Mouse (Mus musculus): ENCODE data around the gene Tjap1.

GRCm38 (mm10) chr17:46265502-46265901 is 17.3 kb downstream of the Tjap1 start:
- TF ChIP-seq CTCF (IDR thresholded peaks at IDR 0.05 in 2 of 3, conservative IDR thresholded peaks at IDR 0.05 in 1 of 3; ENCODE audit: control insufficient read depth in 1 of 3, insufficient read depth in 1 of 3, low read depth in 2 of 3, low read length in 3 of 3, poor library complexity in 1 of 3, severe bottlenecking in 1 of 3) = no peak
- no peak for TF ChIP-seq CHD1 (IDR thresholded peaks at IDR 0.05; ENCODE audit: low read depth, low read length)
- no peak for TF ChIP-seq POLR2A (IDR thresholded peaks at IDR 0.05; ENCODE audit: control insufficient read depth in 1 of 2, insufficient read depth in 1 of 2, low read depth in 1 of 2, low read length in 2 of 2, poor library complexity in 1 of 2)
- no peak for TF ChIP-seq HCFC1 (IDR thresholded peaks at IDR 0.05; ENCODE audit: low read depth, low read length)
- TF ChIP-seq MAX (IDR thresholded peaks at IDR 0.05; ENCODE audit: low read length) = no peak
- TF ChIP-seq MAFK (IDR thresholded peaks at IDR 0.05; ENCODE audit: borderline replicate concordance, low read depth, low read length) = no peak
- no peak for TF ChIP-seq JUND (IDR thresholded peaks at IDR 0.05; ENCODE audit: low read depth, low read length)
- TF ChIP-seq POLR2AphosphoS5 (IDR thresholded peaks at IDR 0.05; ENCODE audit: borderline replicate concordance, low read depth, low read length) = no peak

Data from MEL (cell line).